Mouse (Mus musculus) E14TG2a.4 (cell line): ENCODE measurements at regions not wholly inside any gene's neighbourhood (a gene's known extent, or its start where the extent isn't known, plus 50 kb on each side); places are given as distances from the start of the nearest gene placed in this dataset.

ENCODE experiments used
- H3K27me3 ChIP-seq: 2 replicates; pipeline ENCODE4 v1.6.1; 2014; ENCODE audit warnings: low read length, control low read depth; ENCODE audit not compliant: insufficient read depth
- H3K36me3 ChIP-seq: 2 replicates; pipeline ENCODE4 v1.6.1; 2014; ENCODE audit warnings: low read length, control low read depth; ENCODE audit not compliant: insufficient read depth
- H3K4me1 ChIP-seq: replicated peaks from 2 replicates; pipeline ENCODE4 v1.6.1; 2014; ENCODE audit warnings: low read depth, low read length, control low read depth
- H3K4me3 ChIP-seq: replicated peaks from 2 replicates; pipeline ENCODE4 v1.5.1; 2014; ENCODE audit warnings: mild to moderate bottlenecking, low read length
- H3K9me3 ChIP-seq: 2 replicates; pipeline ENCODE4 v1.6.1; 2014; ENCODE audit warnings: low read length, control low read depth
- CTCF ChIP-seq: conservative IDR thresholded peaks from 2 replicates; pipeline ENCODE4 v1.5.1; 2014; ENCODE audit warnings: low read length
- NANOG ChIP-seq: IDR thresholded peaks from 2 replicates; pipeline ENCODE4 v1.6.1; 2014; ENCODE audit warnings: borderline replicate concordance, low read length, mixed read lengths
- POU5F1 ChIP-seq: IDR thresholded peaks from 2 replicates; pipeline ENCODE4 v1.6.1; 2014; ENCODE audit warnings: low read length, borderline replicate concordance

GRCm38 (mm10) chr15:68811041-68811440, 2310.3 kb upstream of the Lrrc6 start:
- TF ChIP-seq CTCF (no peak), NANOG (no peak), POU5F1 (no peak)

GRCm38 (mm10) chr15:68810593-68810992, 2309.9 kb upstream of the Lrrc6 start:
- Histone ChIP-seq H3K27me3 (no peaks in the 10 kb centered on the region), H3K9me3 (no peaks in the 10 kb centered on the region), H3K4me3 (no peak overlapping the region), H3K36me3 (no peaks in the 10 kb centered on the region), H3K4me1 (no peaks in the 10 kb centered on the region)
- TF ChIP-seq NANOG: no peak
- TF ChIP-seq CTCF: no peak
- TF ChIP-seq POU5F1: no peak

More at GRCm38 (mm10) chr15:68811041-68811440, 2310.3 kb upstream of the Lrrc6 start:
- no peaks in the 10 kb centered on the region for H3K27me3 ChIP-seq
- H3K4me3 ChIP-seq: no peak overlapping the region
- no peaks in the 10 kb centered on the region for H3K36me3 ChIP-seq
- no peaks in the 10 kb centered on the region for H3K9me3 ChIP-seq
- H3K4me1 ChIP-seq: no peaks in the 10 kb centered on the region

- Histone ChIP-seq H3K27me3 (no peaks in the 10 kb centered on the region), H3K4me3 (no peak overlapping the region), H3K4me1 (no peaks in the 10 kb centered on the region), H3K36me3 (no peaks in the 10 kb centered on the region), H3K9me3 (no peaks in the 10 kb centered on the region)
- TF ChIP-seq NANOG: no peak
- no peak for TF ChIP-seq POU5F1
- TF ChIP-seq CTCF: no peak
These were observed 2307.5 kb upstream of the Lrrc6 start for GRCm38 (mm10) chr15:68808175-68808574.

DNA sequence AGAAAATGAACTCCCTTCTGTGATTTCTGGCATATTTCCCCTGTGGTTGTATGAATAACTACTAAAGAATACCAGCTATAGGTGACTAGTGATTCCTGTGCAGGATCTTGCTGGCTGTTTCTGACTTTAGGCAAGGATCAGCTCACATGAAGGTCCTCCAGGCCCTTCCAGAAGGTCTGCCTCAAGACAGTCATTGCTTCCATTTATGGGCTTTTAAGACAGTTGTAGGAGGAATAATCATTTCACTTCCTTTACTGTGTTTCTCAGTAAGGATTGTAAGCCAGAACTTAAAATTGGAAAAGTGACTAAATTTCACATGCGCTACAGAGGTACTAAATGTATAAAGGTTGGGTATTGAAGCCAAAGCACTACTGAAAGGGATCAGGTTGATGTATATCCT, 2303.5 kb upstream of the Lrrc6 start:
- Histone ChIP-seq H3K36me3 (no peaks in the 10 kb centered on the region), H3K4me1 (no peaks in the 10 kb centered on the region), H3K27me3 (no peaks in the 10 kb centered on the region), H3K4me3 (no peak overlapping the region), H3K9me3 (no peaks in the 10 kb centered on the region)
- TF ChIP-seq CTCF: no peak
- TF ChIP-seq NANOG: no peak
- TF ChIP-seq POU5F1: no peak

DNA sequence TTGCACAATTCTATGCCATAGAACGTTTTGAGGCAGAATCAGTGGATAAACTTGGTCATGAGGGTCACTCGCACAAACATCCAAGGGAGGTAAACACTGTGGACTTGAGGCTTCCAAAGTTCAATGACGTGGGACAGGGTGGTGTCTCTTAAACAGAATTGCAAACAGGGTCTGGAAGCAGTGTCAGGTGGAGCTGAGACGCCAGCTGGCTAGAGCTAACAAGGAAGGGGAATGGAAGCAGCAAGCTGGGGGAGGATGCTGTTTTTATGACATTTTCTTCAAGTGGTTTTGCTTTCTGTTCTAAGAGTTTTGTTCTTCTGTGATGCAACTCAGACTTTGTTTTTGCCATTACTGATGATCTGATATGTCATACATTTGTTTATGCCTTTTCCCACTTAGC, 2301.1 kb upstream of the Lrrc6 start:
- no peak for TF ChIP-seq POU5F1
- no peak for TF ChIP-seq NANOG
- TF ChIP-seq CTCF: no peak
- H3K9me3 ChIP-seq: 0 out of 2 replicates have a peak, but pooled peaks cover under 1% of the 10 kb centered on the region
- no peaks in the 10 kb centered on the region for H3K36me3 ChIP-seq
- H3K4me1 ChIP-seq: no peaks in the 10 kb centered on the region
- no peaks in the 10 kb centered on the region for H3K27me3 ChIP-seq
- no peak overlapping the region for H3K4me3 ChIP-seq

- no peaks in the 10 kb centered on the region for H3K36me3 ChIP-seq
- no peaks in the 10 kb centered on the region for H3K27me3 ChIP-seq
- H3K4me1 ChIP-seq: no peaks in the 10 kb centered on the region
- 0 out of 2 replicates have a peak, but pooled peaks cover 4% of the 10 kb centered on the region for H3K9me3 ChIP-seq
- no peak for TF ChIP-seq POU5F1
- TF ChIP-seq NANOG: no peak
- no peak for TF ChIP-seq CTCF
- H3K4me3 ChIP-seq: no peak overlapping the region
These were observed 2296.7 kb upstream of the Lrrc6 start for GRCm38 (mm10) chr15:68797406-68797805.

DNA sequence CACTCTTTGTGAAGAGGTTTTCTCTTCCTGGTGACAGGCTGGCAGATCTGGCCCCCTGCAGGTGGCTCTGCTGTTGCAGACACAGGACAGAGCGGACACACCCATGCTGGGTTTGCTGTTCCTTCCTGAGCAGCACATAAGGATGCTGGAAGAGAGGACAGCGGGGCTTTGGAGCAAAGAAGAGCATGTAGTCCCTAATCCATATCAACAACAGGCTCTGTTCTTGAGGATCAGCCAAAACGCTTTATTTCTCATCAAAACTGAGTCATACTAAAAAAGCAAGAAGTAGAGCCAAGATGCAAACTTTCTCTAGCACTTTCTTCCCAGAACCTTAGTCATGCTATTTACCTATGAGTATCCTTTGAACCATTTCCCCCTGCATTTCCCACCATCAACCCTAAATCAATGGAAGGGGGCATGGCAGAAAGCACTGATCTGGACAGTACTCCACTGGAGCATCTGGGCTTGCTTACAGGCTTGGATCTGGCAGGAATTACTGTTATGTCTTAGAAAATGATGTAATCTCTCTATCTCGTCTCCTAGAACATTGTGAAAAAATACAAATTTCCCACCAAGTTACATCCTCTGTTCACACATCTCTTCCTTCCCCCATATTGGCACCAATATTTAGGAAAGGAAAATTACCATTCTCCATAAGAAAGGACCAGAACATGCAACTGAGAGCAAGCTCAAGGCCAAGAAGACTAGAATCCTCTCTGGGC, 2294.7 kb upstream of the Lrrc6 start:
- Histone ChIP-seq H3K4me1 (no peaks in the 10 kb centered on the region), H3K36me3 (no peaks in the 10 kb centered on the region), H3K27me3 (no peaks in the 10 kb centered on the region), H3K9me3 (0 out of 2 replicates have a peak, but pooled peaks cover 4% of the 10 kb centered on the region), H3K4me3 (no peak overlapping the region)
- no peak for TF ChIP-seq NANOG
- TF ChIP-seq CTCF: no peak; the same call in 1 of the 2 replicates
- no peak for TF ChIP-seq POU5F1

GRCm38 (mm10) chr15:68759948-68760347, 2259.2 kb upstream of the Lrrc6 start:
- H3K9me3 ChIP-seq: no peaks in the 10 kb centered on the region
- H3K4me1 ChIP-seq: 0 out of 2 replicates have a peak, but pooled peaks cover 7% of the 10 kb centered on the region
- no peaks in the 10 kb centered on the region for H3K36me3 ChIP-seq
- TF ChIP-seq POU5F1 (no peak), NANOG (no peak), CTCF (no peak)
- H3K27me3 ChIP-seq: no peaks in the 10 kb centered on the region
- no peak overlapping the region for H3K4me3 ChIP-seq

- no peaks in the 10 kb centered on the region for H3K27me3 ChIP-seq
- no peak overlapping the region for H3K4me3 ChIP-seq
- H3K36me3 ChIP-seq: no peaks in the 10 kb centered on the region
- H3K9me3 ChIP-seq: no peaks in the 10 kb centered on the region
- TF ChIP-seq POU5F1: no peak
- H3K4me1 ChIP-seq: 0 out of 2 replicates have a peak, but pooled peaks cover 7% of the 10 kb centered on the region
These were observed 2254.5 kb upstream of the Lrrc6 start for GRCm38 (mm10) chr15:68755255-68755654.
